Mouse (Mus musculus) left cerebral cortex, postnatal 10 days (tissue): ENCODE results near the gene Zfp710. TPM values are rescaled to one million over a fixed set of nuclear protein-coding genes. Genes with fewer than 3 reads are reported as not detected.

Experiments
- DNase-seq, 2 experiments: peaks; one replicate each; pipeline ENCODE4 v3.0.0; 2021 to 2022; ENCODE audit warnings: low spot score in 2 of 2, mixed read lengths in 1 of 2; ENCODE audit errors: extremely low spot score in 1 of 2
- intact Hi-C: fragments of 180-260 bp; cut with DNase I; formaldehyde crosslinking; loops from one replicate; pipeline ENCODE4 v1.15.1; 2025
- total RNA-seq, 2 experiments: library from RNA; stranded (reverse); gene quantifications; 2 replicates each; pipeline ENCODE4 v1.2.3; 2021

Gene Zfp710
- total RNA-seq, 2 experiments from 2014 or later: 15.8 to 16.7 TPM

DNA sequence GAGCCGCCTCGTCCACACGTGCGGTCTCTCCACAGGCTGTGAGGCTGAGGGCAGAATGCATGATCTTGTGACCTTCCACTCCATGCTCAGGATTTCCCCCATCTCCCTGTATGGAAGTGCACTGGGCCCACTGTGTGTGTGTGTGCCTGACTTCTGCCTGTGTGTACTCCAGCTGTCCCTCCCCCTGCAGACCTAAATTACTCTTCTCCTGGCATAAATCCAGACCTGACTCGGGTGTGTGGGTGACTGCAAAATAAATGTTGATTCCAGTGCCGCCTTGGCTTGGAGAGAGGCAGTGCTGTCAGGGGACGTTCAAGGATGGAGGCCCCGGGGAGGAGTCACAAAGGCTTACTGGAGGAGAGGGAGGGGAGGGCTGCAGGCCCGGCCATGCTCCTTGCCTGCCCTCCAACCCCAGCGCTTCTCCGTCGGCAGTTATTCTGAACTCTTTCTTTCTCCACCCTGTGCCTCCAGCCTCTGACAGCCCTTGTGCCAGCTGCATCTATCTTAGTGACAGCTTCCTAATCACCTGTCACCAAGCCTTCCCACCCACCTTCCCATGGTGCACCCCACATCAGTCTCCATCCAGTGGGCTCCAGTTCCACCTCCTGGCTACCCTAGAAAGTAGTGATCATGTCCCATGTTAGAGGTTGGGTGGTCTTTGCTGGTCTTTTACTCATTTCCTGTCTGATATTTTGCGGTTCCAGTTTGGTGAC, 45.2 kb downstream of the Zfp710 start:
- intact Hi-C loops: no loop called here
- peak in 1 of 2 experiments; percentile 60 for DNase-seq

DNA sequence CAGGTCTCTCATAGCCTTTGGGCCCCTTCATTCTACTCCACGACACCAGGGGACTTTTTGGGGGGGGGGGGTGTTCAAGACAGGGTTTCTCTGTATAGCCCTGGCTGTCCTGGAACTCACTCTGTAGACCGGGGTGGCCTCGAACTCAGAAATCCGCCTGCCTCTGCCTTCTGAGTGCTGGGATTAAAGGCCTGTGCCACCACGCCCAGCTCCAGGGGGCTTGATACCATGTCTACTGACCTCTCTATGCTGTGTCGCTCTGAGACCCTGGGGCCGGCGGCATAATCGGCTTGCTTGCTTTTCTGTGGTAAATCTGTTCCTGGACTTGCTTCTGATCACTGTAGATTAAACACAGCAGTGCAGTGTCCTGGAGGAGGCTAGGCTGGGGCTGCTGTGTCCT, 46.6 kb downstream of the Zfp710 start:
- intact Hi-C loops: no loop called here

DNA sequence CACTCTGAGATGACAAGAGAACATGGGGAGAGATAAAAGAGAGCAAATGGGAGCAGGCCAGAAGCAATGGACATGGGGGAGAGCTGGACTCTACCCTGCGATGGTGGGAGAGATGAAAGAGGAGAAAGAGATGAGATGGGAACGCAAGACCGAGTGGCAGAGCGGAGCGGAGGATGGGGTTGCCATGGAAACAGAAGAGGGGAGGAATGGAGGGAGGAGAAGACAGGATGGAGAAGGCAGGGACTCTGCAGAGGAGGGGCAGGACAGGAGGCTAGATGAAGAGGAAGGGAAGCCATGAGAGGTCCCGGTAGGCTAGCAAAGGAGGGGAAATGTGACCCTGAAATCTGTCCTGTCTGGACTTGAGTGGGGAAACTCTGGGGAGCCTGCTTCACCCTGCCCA, 47.7 kb downstream of the Zfp710 start:
- intact Hi-C loops: no loop called here
- DNase-seq: peak in 1 of 2 experiments; percentile 68

More for the DNA sequence above, 46.6 kb downstream of the Zfp710 start:
- no peak for DNase-seq

DNA sequence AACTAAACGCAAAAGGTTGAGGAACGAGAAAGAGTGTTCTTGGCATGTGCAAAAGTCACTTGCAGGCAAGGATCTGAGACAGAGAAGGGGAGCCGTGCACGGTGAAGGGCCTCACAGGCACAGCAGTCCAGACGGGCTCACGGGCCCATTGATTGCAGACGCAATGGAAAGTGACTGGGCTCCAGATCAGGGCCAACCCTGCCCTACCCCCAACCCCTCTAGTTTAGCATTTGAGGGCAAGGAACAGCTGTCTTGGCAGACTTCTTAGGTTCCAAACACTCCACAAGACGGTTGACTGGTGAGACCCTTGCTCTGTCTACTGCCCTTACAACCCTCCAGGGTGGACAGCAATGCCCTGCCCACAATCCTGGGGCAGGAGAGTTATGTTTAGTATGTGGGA, 48.9 kb downstream of the Zfp710 start:
- DNase-seq: no peak
- intact Hi-C loops: no loop called here

DNA sequence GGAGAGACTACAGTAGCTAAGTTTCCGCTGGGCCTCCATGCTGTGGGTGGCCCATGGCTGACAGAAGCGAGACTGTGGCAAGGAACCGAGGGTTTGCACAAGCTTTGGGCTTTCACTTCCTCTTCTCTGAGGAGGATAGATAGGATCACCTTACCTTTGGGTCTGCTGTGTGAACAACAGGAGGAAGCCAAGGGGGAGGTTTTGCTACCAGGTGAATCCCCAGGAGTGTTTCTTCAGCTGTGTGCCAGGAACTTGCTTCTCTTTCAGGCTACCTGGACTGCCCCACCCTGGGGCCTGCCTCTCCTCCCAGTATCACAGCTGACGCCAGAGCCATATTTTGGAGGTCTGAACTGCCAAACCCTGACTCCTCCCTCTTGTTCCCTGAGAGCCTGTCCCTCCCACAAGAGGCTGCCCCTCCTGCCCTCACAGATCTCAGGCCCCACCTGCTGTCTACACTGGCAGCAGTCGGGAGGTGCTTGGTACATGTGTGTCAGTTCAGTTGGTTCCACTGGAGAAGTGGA, 50.4 kb downstream of the Zfp710 start:
- DNase-seq: no peak
- intact Hi-C loops: no loop called here

DNA sequence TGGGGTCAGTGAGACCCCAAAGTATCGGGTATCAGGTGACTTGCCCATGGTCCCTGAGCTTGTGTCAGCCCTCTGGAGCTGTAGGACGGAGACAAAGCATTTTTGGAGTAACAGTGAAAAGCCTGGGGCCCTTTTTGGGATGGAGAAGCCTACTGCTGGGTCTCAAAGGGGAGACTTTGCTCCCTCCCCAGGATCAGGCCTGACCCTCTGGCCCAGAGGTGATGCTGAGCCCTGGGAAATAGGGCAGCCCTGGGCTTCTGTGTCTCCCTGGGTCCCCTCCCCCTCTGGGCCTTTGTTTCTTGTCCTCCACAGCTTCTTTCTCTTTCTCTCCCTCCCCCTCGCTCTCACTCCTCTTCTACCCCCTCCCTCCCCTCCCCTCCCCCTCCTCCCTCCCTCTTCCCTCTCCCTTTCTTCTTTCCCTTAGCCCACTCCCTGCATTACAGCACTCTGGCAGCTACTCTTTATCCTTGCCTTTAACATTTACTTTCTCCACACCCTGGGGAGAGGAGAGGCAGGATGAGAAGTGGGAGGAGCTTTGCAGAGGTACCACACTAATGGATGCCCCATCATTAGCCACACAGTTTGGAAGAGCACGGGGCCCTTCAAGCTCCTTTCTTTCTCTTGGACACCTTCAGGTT, 51.5 kb downstream of the Zfp710 start:
- intact Hi-C loops: no loop called here
- DNase-seq: no peak

DNA sequence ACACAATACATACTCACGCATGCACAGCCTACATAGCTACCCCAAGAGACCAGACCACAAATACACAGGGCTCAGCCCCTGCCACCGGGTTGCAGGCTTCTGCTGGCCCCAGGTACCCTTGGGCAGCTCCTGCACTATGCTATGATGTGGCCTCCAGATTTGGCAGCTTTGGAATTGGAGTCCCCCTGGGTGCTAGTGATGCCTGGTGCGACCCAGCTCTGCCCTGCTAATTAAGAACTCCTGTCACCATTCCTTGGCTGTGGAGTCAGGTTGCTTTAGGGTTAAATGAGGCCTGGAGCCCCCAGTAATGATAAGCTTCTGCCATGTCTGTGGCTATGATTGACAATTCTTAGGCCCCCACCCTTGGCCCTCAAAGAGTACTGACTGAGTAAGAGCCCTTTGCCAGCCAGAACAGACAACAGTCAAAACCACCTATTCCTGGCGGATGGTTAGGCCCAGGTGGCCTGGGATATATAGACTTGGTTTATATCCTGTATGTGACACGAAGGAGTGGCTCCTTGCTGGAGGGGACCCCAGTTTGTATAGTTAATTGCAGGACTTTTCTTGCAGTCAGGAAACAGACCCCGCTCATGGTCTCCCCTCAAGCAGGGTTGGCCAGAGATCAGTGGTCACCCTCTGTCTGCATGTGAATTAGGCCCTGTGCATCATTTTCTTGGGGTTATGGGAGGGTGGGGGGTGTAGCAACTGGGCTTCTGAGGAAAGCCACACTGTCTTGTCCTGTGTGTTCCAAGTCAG, 52.5 kb downstream of the Zfp710 start:
- DNase-seq: no peak
- intact Hi-C loops: no loop called here

DNA sequence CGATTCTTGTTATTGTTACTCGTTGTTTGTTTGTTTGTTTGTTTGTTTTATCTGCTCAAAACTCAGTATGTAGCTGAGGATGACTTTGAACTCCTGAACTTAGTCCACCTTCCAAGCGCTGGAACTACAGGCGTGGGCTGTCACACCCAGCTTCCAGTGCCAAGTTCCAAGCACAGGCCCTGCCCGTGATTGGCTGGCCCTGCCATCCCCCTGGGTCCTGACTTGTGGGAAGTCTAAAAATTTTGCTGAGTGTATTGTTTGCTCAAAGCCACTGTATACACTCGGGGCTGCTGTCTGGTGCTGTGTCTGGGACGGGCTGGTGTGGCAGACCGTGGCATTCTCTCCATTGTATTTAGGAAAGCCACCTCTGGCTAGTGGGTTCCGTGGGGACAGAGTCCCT, 53.2 kb downstream of the Zfp710 start:
- intact Hi-C loops: no loop called here
- no peak for DNase-seq

DNA sequence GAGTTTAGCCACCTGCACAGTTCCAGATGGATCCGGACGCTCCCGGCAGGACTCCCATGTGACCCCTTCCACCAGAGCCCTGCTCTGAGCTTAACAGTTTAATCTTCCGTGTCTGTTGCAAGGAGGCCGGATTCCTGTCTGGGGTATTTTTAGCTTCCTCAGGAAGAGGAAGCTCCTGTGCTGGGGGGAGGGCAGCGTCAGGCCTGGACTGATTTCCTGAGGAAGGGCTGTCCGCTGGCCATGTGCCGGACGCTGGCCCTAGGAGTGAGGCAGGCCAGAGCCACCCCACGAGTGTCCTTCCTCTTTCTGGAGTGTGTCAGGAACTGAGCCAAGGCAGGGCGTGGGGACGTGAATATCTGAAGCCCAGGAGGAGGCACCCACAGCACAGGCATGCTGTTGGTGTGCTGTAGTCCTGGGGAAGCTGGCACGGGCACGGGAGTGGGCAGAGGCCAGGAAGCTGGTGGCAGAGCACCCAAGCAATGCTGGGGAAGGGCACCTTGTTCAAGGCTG, 54.2 kb downstream of the Zfp710 start:
- peak; percentile 67 to 96 for DNase-seq
- intact Hi-C loops: no loop called here

DNA sequence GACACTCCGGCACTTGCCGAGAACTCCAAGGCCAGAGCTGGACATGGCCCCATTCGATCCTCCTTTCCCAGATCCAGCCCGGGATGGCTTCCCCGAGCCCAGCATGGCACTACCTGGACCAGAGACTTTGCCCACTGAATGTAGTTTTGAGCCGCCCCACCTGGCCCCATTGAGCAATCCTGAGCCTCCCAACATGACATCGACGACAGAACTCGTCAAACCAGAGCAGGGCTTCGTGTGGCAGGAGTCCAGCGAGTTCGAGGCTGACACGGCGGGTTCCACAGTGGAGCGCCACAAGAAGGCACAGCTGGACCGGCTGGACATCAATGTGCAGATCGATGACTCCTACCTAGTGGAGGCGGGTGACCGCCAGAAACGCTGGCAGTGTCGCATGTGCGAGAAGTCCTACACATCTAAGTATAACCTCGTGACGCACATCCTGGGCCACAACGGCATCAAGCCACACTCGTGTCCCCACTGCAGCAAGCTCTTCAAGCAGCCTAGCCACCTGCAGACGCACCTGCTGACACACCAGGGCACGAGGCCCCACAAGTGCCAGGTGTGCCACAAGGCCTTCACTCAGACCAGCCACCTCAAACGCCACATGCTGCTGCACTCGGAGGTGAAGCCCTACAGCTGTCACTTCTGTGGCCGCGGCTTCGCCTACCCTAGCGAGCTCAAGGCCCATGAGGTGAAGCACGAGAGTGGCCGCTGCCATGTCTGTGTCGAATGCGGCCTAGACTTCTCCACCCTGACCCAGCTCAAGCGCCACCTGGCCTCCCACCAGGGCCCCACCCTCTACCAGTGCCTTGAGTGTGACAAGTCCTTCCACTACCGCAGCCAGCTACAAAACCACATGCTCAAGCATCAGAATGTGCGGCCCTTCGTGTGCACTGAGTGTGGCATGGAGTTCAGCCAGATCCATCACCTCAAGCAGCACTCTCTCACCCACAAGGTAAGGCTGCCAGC, 57.3 kb downstream of the Zfp710 start:
- DNase-seq: no peak

DNA sequence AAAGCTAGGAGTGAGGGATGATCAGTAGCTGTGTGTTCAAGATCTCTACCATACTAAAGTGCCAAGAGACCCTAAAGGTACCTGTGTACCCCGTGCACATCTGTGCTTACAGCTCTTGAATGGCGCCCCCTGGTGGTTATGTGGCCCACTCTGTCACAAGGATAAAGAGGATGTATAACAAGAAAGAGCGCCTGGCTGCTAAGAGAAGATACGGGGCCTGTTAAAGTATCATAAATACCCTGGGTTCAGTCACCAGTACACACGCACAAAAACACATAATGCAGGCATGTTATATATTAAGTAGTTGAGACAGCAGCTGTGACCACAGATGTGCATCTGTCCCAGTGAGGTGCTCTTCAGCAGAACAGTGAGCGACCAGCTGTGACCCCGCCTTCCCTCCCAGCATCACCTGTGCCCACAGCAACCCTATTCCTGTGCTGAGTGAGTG, 59.9 kb downstream of the Zfp710 start:
- DNase-seq: peak in 1 of 2 experiments; percentile 75
- intact Hi-C loops: loop anchor here (5.0 to 10.0 kb wide), 2 partner anchors 57 to 150 kb away; partner anchors contain the start of gene Arpin

More for the DNA sequence above, 57.3 kb downstream of the Zfp710 start:
- intact Hi-C loops: loop anchor here (5.0 to 10.0 kb wide), 2 partner anchors 55 to 147 kb away; partner anchors contain the start of gene Arpin

DNA sequence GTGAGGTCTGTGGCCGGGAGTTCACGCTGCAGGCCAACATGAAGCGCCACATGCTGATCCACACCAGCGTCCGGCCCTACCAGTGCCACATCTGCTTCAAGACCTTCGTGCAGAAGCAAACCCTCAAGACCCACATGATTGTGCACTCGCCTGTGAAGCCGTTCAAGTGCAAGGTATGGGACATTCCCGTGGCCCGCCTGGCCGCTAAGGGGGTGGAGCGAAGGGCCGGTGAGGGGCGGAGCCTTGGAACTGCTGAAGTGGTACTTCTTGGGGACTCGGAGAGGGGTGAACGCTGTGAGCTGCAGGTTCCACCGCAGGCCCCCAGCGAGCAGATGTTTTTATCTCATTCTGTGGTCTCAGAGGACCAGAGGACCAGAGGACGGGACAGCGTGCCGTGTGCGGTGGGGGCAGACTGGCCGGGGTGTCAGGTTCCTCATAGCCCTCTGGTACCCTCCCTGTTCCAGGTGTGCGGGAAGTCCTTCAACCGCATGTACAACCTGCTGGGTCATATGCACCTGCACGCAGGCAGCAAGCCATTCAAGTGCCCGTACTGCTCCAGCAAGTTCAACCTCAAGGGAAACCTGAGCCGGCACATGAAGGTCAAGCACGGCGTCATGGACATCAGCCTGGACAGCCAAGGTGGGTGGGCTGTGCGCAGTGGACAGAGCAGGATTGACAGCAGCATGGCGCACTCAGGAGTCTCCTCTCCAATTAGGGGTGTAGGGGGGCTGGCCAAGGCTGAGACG, 61.5 kb downstream of the Zfp710 start:
- no peak for DNase-seq
- intact Hi-C loops: loop anchor here (10.0 kb wide), 1 partner anchor 151 kb away; the partner anchor contains the start of gene Arpin

DNA sequence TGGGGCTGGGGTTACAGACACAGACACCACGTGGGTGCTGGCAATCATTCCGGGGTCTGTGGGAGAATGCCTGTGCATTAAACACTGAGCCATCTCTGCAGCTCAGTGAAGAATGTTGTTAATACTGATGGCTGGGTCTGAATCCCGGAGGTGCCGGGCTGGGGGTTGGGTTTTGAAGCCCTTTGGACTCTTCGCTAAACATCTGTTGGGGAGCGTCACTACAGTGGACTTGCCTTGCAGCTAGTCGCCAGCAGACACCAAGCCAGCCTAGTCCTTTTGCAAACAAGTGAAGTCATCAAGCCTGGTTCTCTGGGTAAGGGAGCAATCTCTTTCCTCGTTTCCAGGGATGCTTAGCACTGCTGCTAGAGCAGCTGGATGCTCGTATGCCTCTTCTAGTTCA, 63.6 kb downstream of the Zfp710 start:
- DNase-seq: no peak
- intact Hi-C loops: loop anchor here (10.0 kb wide), 1 partner anchor 153 kb away; the partner anchor contains the start of gene Arpin

DNA sequence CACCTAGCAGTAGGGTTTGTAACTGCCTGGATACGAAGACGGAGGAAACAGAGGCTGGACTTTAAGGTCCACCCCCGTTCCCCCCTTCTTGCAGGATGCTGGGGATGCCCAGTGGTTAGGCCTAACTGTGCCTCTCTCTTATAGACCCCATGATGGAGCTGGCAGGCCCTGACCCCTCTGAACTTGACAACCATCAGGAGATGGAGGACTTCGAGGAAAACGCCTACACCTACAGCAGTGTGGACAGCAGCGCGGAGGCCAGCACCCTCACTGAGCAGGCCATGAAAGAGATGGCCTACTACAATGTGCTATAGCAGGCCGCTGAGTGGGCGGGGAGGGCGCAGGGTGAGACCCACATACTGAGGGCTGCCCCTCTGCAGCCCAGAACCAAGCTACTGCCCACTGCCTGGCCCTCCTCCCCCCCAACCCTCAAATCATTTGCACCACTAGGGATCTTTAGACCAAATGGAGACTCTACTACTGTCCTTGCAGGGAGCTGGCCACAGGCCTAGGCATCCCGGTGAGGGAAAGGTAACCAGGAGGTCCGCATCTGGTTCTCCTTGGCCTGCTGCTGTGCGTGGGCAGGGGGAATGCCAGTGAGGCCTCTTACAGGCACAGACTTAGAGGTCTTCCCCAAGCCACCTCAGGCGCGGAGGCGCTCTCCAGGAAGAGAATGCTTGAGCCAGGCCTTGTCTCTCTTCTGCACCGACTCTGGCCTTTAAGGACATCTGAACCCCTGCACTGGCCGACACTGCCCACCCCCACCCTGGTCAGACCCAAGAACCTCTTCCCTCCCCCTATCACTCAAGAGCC, 65.8 kb downstream of the Zfp710 start:
- intact Hi-C loops: no loop called here

DNA sequence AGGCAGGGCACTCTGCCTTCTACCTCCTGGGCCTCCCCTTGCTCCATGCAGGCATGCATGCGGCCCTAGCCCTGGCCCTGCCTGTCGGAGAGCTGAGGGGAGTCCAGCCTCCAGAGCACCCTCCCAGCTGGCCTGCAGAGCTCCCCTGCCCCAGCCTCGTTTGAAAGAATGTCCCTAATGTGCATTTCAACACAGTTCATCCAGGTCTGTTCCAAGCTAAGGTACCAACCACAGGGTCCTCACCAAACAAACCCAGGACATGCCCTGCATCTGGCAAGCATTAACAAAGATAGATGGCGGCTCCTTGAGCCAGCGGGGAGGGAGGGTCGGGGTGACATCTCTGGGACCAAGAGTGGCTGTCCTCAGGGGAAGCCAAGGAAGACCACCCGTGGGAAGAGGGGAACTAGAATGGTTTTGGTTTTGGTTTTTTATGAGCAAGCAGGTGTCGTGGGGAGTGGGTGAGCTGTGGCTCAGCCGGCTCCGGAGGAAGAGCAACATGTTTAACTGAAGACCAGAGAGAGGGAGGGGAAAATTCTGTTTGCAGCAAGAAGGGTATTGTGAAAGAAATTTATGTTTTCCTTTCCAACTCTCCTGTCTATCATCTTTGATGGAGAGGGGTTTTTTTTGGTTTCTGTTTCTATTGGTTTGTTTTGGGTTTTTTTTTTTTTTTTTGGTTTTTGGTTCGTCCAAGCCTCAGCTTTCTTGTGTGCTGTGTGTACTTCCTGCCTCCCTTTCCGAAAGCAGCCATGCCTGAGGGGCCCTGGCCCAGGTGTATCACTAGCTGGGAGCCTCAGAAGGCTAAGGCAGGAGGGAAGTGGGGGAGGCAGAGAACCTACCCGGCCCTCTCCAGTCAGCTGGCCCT, 66.6 kb downstream of the Zfp710 start:
- no peak for DNase-seq
- intact Hi-C loops: no loop called here

More for the DNA sequence above, 65.8 kb downstream of the Zfp710 start:
- no peak for DNase-seq

DNA sequence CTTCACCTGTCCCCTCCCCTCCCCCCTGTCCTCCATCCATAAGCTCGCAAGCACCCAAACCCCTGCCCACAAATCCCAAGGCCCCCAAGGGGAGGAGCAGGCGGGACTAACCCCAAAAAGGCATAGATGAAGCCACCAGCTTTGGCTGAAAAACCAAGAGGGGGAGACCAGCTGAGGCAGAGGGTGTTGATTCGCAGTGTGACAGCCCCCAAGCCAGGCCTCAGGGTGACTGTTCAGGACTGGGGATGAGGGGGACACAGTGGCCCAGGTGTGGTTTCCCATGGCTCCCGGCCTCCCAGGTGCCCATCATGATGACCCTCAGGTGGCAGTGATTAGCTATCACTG, 67.2 kb downstream of the Zfp710 start:
- intact Hi-C loops: no loop called here
- no peak for DNase-seq
